Mouse (Mus musculus): ENCODE results near the gene Rnf187. TPM values are rescaled to one million over a fixed set of nuclear protein-coding genes. Genes with fewer than 3 reads are reported as not detected.
"Not testable (repeated sequence)": the region's sequence is repeated elsewhere in the genome, so short reads cannot be mapped to it uniquely, and the experiment has no call there.

Rnf187 gene
- total RNA-seq, 1 experiment from 2014 or later: 107 TPM

- no peak for ATAC-seq (replicated peaks; ENCODE audit: low read depth, poor library complexity, severe bottlenecking)
Measured at GRCm38 (mm10) chr11:58968551-58968950, 29.8 kb upstream of the Rnf187 start.

DNA sequence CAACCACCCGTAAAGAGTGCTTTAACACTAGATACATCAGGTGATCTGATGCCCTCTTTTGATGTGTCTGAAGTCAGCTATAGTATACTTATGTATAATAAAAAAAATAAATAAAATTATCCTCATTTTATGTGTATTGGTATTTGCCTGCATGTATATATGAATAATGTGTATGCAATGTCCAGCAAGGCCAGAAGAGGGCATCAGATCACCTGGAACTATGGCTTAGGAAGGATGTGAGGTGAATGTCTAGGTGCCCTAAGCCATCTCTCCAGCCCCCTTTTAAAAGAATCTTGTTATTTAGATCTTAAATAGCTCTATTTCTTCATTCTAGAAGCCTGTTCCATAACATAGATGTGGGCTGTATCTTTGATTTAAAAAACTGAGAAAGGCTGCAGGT lies 28.6 kb upstream of the Rnf187 start:
- ATAC-seq (replicated peaks; ENCODE audit: low read depth, poor library complexity, severe bottlenecking): 0 out of 2 replicates have a peak, but pooled peaks have one; percentile 34

DNA sequence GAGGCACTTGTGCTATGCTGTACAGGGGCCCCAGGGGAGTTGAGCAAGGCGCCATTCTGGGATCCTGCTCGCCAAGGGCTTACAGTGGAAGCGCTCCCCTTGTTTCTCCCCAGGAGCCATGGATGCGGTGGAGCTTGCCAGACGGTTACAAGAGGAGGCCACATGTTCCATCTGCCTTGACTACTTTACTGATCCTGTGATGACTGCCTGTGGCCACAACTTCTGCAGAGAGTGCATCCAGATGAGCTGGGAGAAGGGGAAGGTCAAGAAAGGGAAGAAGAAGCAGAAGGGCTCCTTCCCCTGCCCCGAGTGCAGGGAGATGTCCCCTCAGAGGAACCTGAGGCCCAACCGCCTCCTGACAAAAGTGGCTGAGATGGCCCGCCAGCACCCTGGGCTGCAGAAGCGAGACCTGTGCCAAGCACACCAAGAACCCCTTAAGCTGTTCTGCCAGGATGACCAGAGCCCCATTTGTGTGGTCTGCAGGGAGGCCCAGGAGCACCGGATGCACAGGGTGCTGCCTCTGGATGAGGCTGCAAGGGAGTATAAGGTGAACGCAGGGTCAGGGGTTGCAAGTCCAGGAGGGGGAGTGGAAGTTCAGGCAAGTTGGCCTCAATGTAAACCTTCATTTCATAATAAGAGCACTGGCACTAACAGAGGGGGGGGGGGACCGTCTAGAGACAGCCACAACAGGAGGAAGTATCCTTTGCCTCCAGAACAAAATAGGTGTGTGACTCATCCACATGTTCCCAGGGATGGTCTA lies 26.5 kb upstream of the Rnf187 start:
- 0 out of 2 replicates have a peak, but pooled peaks have one; percentile 13 for ATAC-seq (replicated peaks; ENCODE audit: low read depth, poor library complexity, severe bottlenecking)

- no peak for ATAC-seq (replicated peaks; ENCODE audit: low read depth, poor library complexity, severe bottlenecking)
Measured at GRCm38 (mm10) chr11:58964216-58964615, 25.5 kb upstream of the Rnf187 start.

DNA sequence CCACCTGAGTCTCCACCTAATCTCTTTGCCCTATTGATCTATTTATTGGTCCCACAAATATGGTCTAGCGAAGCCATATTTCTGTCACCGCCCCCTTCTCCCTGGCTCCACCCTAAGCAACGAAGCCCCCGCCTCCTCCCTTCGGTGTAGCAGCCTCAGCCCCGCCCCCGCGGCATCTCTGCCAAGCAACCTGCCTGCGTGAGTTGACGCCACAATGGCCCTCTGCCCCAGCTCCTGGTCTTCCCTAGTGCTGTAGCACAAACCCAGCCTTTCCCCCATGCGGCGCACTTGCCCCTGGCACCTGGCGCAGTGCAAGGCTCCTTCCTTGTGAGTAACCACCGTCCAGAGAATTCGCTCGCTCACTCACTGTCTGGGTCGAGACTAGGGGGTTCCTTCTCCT lies 24.8 kb upstream of the Rnf187 start:
- no peak for ATAC-seq (replicated peaks; ENCODE audit: low read depth, poor library complexity, severe bottlenecking)

- no peak for ATAC-seq (replicated peaks; ENCODE audit: low read depth, poor library complexity, severe bottlenecking)
Measured at GRCm38 (mm10) chr11:58961364-58962177, 22.9 kb upstream of the Rnf187 start.

GRCm38 (mm10) chr11:58959921-58960465 lies 21.3 kb upstream of the Rnf187 start:
- peak; percentile 74 for ATAC-seq (replicated peaks; ENCODE audit: low read depth, poor library complexity, severe bottlenecking)

DNA sequence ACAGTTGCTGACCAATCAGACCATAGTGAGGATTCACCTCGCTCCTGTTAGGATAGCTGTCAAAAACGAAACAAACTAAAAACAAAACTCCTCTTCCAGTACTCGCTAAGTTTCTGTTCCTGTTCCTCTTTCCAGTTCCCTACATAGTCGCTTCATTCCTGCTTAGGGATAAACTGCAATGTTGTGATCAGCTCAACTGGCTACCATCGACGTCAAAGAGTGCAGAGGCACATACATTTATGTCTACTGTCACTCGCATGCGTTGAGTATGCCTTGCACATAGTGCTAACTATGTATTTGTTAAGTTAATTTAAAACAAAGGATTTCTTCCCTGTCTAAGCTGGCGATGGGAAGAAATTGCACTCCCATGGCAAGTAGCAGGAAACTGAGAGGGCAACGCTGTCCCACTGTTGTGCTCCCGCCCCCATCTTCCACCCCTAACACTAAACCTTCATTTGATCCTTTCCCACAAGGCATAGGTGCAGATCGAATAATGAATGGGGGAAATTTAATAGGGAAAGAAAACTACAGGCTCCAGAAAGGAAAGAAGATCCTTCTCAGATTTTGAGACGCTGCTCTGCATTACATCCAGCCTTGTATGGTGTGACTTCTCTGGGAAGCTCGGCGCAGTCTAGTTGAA lies 20.6 kb upstream of the Rnf187 start:
- ATAC-seq (replicated peaks; ENCODE audit: low read depth, poor library complexity, severe bottlenecking): 0 out of 2 replicates have a peak, but pooled peaks have one; percentile 0

- no peak for ATAC-seq (replicated peaks; ENCODE audit: low read depth, poor library complexity, severe bottlenecking)
Measured at GRCm38 (mm10) chr11:58958536-58958935, 19.8 kb upstream of the Rnf187 start.

DNA sequence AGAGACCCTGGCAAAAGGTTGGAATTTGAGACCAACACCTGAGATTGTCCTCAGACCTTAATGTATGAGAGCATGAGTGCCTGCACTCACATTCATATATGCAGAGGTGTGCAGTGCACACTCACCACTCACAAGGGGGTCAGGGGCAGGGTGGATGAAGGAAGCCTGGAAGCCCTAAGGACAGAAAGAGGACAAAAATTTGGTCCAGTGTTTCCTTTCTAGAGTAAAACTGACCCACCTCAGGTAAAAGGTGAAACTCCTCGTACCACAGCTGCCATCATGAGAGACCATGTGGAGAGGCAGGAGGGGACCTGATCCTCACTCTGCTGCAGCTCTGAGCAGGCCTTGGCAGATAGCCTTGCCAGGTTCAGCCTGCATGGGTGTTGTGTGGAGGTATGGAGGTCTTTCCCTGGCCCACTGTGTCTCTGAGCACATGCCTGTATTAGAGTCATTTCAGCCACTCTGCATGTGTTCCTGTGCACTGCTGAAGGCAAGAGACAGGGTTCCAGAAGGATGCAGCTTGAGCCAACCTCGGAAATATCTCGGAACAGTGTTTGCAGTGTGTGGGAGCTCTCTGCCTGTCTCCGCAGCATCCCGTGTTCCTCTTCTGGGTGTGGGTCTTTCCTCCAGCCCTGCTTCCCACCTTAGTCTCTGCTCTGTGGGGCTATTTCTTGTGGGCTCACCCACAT lies 18.7 kb upstream of the Rnf187 start:
- no peak for ATAC-seq (replicated peaks; ENCODE audit: low read depth, poor library complexity, severe bottlenecking)

DNA sequence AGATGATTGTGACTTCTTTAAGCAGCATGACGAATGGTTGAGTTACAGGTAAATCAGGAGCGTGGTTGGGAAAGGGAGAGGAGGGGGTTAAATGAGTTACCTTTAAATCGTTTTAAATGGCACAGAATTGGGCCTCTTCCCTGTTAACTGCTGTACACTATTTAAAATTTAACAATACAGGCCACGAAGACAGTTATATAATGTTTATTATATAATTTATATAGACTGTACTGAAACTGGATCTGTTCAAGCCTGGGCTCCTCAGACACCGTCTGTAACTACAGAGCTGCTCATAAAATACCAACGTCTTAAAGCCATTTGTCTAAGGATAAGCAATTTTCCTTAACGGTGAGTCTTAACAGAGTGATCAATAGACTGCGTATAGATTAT lies 17.1 kb upstream of the Rnf187 start:
- no peak for ATAC-seq (replicated peaks; ENCODE audit: low read depth, poor library complexity, severe bottlenecking)

GRCm38 (mm10) chr11:58955143-58955867 lies 16.6 kb upstream of the Rnf187 start:
- ATAC-seq (replicated peaks; ENCODE audit: low read depth, poor library complexity, severe bottlenecking): peak; percentile 15; the same call in 1 of the 2 replicates

DNA sequence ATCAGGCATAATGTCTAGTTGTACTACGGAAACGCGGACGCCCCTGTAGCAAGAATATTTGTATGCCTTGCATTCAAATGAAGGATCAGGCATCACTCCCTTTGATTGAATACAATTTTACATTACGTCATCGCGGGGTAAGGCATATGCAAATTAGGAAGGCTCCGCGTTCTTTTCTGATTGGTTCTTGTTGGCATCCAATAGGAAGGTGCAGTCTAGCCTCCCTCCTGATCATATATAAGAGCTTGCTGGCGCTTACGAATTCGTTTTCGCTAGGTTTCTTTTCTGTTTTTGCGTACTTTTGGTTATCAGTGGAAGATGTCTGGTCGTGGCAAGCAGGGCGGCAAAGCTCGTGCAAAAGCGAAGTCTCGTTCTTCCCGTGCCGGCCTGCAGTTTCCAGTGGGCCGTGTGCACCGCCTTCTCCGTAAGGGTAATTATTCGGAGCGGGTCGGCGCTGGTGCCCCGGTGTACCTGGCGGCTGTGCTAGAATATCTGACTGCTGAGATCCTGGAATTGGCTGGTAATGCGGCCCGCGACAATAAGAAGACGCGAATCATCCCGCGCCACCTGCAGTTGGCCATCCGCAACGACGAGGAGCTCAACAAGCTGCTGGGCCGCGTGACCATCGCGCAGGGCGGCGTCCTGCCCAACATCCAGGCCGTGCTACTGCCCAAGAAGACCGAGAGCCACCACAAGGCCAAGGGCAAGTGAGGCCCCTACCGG lies 15.9 kb upstream of the Rnf187 start, which contains the start of the genes Hist3h2a and Trim17:
Gene Hist3h2a (plus strand): TSS at position 266 of the 723 bp plus-strand sequence.
Gene Trim17 (plus strand): TSS at position 266 of the 723 bp plus-strand sequence.
- peak; percentile 74 for ATAC-seq (replicated peaks; ENCODE audit: low read depth, poor library complexity, severe bottlenecking)

DNA sequence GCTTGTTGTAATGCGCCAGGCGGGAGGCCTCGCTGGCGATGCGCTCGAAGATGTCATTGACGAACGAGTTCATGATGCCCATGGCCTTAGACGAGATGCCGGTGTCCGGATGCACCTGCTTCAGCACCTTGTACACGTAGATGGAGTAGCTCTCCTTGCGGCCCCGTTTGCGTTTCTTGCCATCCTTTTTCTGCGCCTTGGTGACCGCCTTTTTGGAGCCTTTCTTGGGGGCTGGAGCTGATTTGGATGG lies 15.4 kb upstream of the Rnf187 start:
- ATAC-seq (replicated peaks; ENCODE audit: low read depth, poor library complexity, severe bottlenecking): not testable (repeated sequence)

GRCm38 (mm10) chr11:58953351-58954169 lies 14.8 kb upstream of the Rnf187 start:
- no peak for ATAC-seq (replicated peaks; ENCODE audit: low read depth, poor library complexity, severe bottlenecking)

DNA sequence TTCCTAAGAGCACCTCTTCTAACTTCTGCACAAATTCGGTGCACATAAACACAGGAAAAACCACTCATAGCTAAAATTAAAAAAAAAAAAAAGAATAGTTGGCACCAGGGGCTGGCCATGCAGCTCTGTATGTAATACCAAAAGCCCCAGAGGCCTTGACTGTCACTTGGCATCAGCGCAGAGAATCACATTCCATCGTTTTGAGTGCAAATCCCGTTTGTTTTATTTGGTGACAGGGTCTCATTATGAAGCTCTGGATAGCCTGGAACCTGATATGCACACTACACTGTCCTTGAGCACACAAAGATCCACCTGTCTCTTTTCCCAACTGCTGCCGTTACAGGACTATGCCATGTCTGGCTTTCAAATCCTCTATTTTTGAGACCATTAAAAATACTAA lies 12.5 kb upstream of the Rnf187 start:
- ATAC-seq (replicated peaks; ENCODE audit: low read depth, poor library complexity, severe bottlenecking): no peak

- no peak for ATAC-seq (replicated peaks; ENCODE audit: low read depth, poor library complexity, severe bottlenecking)
Measured at GRCm38 (mm10) chr11:58949480-58950431, 11.0 kb upstream of the Rnf187 start.
